Mouse (Mus musculus): ENCODE measurements around the gene Nupr1. TPM values are rescaled to one million over a fixed set of nuclear protein-coding genes. Genes with fewer than 3 reads are reported as not detected.

Nupr1 gene
- total RNA-seq, 2 experiments from 2014 or later: 11.5 to 15.9 TPM

Small RNAs within 50 kb of the gene (microRNA-seq; reads per million reads assigned to microRNA genes)
- gene Mir7059: 15.8 to 16.1 reads per million in 2 experiments

Other genes with a start within 250 kb of the Nupr1 start
- 1 to 10 TPM; 5.1 to 7.4 TPM for gene Nfatc2ip, start 234.1 kb downstream of the Nupr1 start, total RNA-seq (2021)
- gene Cd19, start 216.0 kb downstream of the Nupr1 start, total RNA-seq (2021): not detected
- 10 to 100 TPM; 11.4 to 12.6 TPM for gene Rabep2, start 202.1 kb downstream of the Nupr1 start, total RNA-seq (2021)
- under 1 TPM in 1 of 2 experiments, not detected in 1; 0.21 TPM for gene Atp2a1, start 167.8 kb downstream of the Nupr1 start, total RNA-seq (2021)
- gene Sh2b1, start 155.4 kb downstream of the Nupr1 start, total RNA-seq (2021): 10 to 100 TPM; 68.4 to 75.0 TPM
- 10 to 100 TPM; 81.4 to 87.8 TPM for gene Tufm, start 143.5 kb downstream of the Nupr1 start, total RNA-seq (2021)
- 100 to 1,000 TPM; 116 to 119 TPM for gene Atxn2l, start 127.4 kb downstream of the Nupr1 start, total RNA-seq (2021)
- gene Eif3c, start 64.5 kb downstream of the Nupr1 start, total RNA-seq (2021): 100 to 1,000 TPM; 182 to 186 TPM
- under 1 TPM; 0.26 to 0.32 TPM for gene Apobr, start 45.9 kb downstream of the Nupr1 start, total RNA-seq (2021)
- gene Cln3, start 45.0 kb downstream of the Nupr1 start, total RNA-seq (2021): 10 to 100 TPM; 20.4 to 21.5 TPM
- gene Il27, start 35.9 kb downstream of the Nupr1 start, total RNA-seq (2021): not detected
- gene Sgf29, start 18.4 kb upstream of the Nupr1 start, total RNA-seq (2021): 10 to 100 TPM; 32.0 to 33.8 TPM
- gene Sult1a1, start 45.6 kb upstream of the Nupr1 start, total RNA-seq (2021): 10 to 100 TPM in 1 of 2 experiments, 1 to 10 TPM in 1; 6.7 to 12.7 TPM
- 100 to 1,000 TPM; 108 to 113 TPM for gene Bola2, start 64.5 kb upstream of the Nupr1 start, total RNA-seq (2021)
- gene Slx1b, start 64.9 kb upstream of the Nupr1 start, total RNA-seq (2021): 10 to 100 TPM; 13.6 to 15.9 TPM
- 100 to 1,000 TPM; 173 to 185 TPM for gene Coro1a, start 76.9 kb upstream of the Nupr1 start, total RNA-seq (2021)
- 100 to 1,000 TPM; 209 to 214 TPM for gene Mapk3, start 128.7 kb upstream of the Nupr1 start, total RNA-seq (2021)
- gene Gdpd3, start 135.5 kb upstream of the Nupr1 start, total RNA-seq (2021): 1 to 10 TPM; 2.0 to 2.5 TPM
- gene Ypel3, start 146.1 kb upstream of the Nupr1 start, total RNA-seq (2021): 100 to 1,000 TPM; 247 to 269 TPM
- under 1 TPM; 0.51 to 0.92 TPM for gene Tbx6, start 150.6 kb upstream of the Nupr1 start, total RNA-seq (2021)
- gene Ppp4c, start 161.6 kb upstream of the Nupr1 start, total RNA-seq (2021): 10 to 100 TPM; 48.9 to 49.6 TPM
- gene Fam57b, start 166.8 kb upstream of the Nupr1 start, total RNA-seq (2021): 100 to 1,000 TPM; 117 to 118 TPM
- gene 4930451I11Rik, start 200.8 kb upstream of the Nupr1 start, total RNA-seq (2021): not detected
- gene Doc2a, start 216.6 kb upstream of the Nupr1 start, total RNA-seq (2021): 10 to 100 TPM; 54.8 to 62.4 TPM
- 10 to 100 TPM; 30.2 to 32.1 TPM for gene Hirip3, start 231.1 kb upstream of the Nupr1 start, total RNA-seq (2021)
- gene Ino80e, start 231.5 kb upstream of the Nupr1 start, total RNA-seq (2021): 10 to 100 TPM; 51.8 to 52.2 TPM